Mouse (Mus musculus) brain, embryonic 14.5 days (tissue): ENCODE measurements around the gene Ralbp1.

Source experiments
- CTCF ChIP-seq: fragments of 200-500 bp; IDR thresholded peaks from 2 replicates; pipeline ENCODE4 v1.5.1; 2012; ENCODE audit warnings: inconsistent platforms, mild to moderate bottlenecking, moderate library complexity, borderline replicate concordance; ENCODE audit not compliant: insufficient read depth, insufficient read length; ENCODE audit errors: extremely low read depth
- POLR2A ChIP-seq: fragments of 200-500 bp; IDR thresholded peaks from 2 replicates; pipeline ENCODE4 v1.6.1; 2012; ENCODE audit warnings: mild to moderate bottlenecking, inconsistent platforms, borderline replicate concordance; ENCODE audit not compliant: poor library complexity, insufficient read depth, insufficient read length, severe bottlenecking; ENCODE audit errors: extremely low read depth

DNA sequence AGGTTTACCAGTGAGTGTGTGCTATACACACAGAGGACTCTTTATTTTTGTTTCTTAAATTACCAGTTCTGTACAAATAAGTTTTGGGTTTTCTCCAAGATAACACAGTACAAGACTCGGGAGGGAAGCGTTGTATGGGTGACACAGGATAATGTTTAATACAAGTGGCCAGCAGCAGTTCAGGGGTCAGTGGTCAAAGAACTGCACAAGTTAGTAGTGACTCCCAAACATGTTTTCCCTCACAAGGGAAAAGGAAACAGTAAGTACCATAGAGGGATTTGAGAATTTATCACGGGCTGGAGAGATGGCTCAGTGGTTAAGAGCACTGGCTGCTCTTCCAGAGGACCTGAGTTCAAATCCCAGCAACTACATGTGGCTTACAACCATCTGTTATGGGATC is 51.7 kb downstream of the Ralbp1 start:
- no peak for TF ChIP-seq CTCF
- TF ChIP-seq POLR2A, result no peak
